Mouse (Mus musculus): ENCODE data around the gene Lsm14b. TPM values are rescaled to one million over a fixed set of nuclear protein-coding genes. Genes with fewer than 3 reads are reported as not detected.

The Lsm14b gene
- polyA plus RNA-seq (2014; fragmentation: Illumina TruSeq; extraction: RNeasy Lipid Tissue Mini Kit (QIAGEN cat#74804); ENCODE audit: low replicate concordance), result 29.3 TPM

DNA sequence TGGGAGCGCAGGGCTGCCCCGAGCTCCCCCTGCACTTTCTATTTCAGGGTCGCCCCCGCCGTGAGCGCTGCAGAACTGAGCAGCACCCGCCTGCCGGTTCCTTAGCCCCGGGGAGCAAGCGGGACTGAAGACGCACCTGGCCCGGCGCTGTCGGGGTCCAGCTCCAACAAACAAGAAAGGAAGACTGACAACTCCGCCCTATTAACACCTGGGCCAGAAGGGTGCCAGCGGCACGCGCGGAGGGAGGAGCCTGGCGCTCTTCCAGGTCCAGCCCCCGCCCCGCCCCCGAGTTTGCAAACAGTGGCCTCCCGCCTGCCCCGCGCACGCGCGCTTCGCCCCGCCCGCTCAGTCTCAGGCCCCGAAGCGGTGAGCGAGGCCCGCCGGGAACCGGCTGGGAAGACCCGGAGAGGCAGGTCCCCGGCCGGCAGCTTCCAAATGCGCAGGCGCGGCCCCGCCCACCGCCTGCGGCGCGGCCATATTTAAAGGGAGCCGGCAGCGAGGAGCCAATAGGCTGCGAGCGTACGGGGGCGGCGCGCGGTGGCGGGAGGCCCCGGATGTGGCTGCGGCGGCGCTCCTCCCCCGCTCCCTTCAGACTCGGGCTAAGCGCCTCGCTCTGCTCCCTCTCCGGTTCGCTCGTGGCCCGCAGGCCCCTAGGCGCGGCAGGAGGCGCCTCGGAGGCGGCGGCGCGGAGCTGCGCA lies at the start of gene Lsm14b:
Lsm14b (plus strand) TSS at position 587 of the 698 bp plus-strand sequence.

DNA sequence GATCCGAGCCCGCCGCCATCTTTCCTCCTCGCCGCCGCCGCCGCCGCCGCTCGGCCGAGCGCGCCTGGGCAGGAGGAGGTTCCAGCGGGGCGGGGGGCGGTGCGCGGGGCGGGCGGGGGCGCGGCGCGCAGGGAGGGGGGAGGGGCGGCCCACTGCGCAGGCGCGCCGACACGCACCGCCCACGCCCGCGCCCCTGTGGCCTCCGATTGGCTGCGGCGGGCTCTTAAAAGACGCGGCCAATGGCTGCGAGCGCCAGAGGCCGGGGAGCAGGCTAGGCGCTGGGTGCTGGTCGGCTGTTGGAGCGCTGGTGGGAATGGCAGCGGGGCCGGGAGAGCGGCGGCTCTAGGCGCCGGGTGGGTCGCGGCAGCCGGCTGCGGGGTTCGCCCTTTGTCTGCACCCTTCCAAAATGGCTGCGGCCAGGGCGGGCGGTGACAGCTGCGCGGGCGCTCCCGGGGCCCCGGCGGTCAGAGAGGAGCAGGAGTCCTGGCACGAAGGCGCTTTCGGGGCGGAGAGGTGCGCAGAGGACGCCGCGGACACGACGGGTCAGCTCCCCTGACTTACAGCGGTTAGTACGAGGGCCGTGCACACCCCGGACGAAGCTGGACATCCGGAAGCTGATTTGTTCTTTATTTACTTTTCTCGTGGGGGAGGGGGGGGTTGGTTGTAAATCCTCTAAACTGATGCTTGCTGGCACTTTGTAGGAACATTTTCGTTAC lies 48.0 kb upstream of the Lsm14b start, which contains the start of gene Taf4:
Taf4 (minus strand) TSS at position 19 of the 716 bp plus-strand sequence.

DNA sequence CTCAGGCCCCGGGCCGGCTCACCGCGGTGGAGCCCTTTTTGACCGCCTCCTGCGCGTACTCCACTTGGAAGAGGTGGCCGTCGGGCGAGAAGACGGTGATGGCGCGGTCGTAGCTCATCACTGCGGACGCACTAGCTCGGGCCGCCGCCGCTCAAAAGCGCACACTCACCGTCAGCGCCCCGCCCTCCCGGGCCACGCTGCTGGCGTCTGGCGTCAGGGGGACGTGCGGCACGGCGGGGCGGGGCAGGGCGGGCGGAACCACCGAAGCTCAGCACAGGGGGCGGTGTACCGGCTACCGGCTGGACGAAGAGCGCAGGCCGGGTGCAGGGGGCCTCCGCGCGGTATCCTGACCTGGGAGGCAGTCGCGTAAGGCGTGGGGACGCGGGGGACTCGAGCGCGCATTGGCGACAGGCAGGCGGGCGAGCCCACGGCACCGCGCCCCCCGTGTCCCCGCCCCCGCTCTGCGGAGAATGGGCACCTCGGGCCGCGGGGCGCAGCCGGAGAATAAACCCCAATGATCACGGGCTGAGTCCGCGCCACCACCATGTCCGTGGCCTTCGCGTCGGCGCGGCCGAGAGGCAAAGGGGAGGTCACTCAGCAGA lies 17.6 kb downstream of the Lsm14b start, which contains the start of the genes Psma7 and Ss18l1:
Psma7 (minus strand) TSS at position 178 of the 602 bp plus-strand sequence.
Ss18l1 (plus strand) TSS at position 254 of the 602 bp plus-strand sequence.

DNA sequence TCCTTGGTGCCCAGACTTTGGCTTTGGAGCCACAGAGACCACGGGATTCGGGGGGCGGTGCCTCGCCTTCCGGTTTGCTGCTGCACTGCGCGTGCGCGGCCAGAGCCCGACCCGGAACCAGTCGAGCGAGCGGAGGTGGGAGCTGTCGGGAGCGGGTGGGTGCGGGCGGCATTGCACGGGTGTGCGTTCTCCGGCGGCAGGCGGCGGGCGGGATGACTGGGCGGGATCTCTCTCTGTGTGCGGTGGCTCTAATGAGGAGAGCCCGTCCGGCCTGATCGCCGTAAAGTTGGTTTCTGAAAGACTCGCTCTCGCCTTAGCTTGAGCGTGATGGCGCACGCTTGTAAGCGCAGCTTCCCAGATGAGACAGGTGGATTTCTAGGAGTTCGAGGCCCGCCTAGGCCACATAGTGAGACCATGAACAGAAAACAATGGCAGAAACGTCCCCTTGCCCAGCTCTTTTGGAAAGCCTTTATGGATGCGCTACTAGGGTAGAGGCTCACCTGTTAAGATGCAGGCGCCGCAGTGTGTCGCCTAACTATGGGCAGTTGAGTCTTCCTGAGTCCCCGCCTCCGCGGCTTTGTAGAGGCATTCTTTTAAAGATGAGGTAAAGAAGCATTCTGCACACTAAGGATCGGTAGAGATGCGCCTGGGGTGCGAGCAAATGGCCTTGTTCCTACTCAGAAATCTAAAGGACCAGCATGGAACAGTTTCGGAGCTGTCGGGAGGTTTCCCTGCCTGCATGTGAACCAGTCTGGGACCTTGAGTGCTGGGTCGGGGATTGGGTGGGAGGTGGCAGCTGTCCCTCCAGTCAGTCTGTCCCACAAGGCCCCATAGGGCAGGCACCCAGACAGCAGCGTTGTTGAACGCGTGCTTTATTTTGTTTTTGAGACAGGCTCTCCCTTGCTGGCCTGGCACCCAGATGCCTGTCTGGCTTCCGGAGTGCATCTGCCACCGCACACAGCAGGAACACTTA lies 46.0 kb downstream of the Lsm14b start, which contains the start of gene Mtg2:
Mtg2 (plus strand) TSS at position 108 of the 973 bp plus-strand sequence.

Other genes with a start within 250 kb of the Lsm14b start
- 13.8 TPM for gene Taf4, start 48.3 kb upstream of the Lsm14b start, polyA plus RNA-seq (2014; fragmentation: Illumina TruSeq; extraction: RNeasy Lipid Tissue Mini Kit (QIAGEN cat#74804); ENCODE audit: low replicate concordance)
- gene Psma7, start 17.4 kb downstream of the Lsm14b start, polyA plus RNA-seq (2014; fragmentation: Illumina TruSeq; extraction: RNeasy Lipid Tissue Mini Kit (QIAGEN cat#74804); ENCODE audit: low replicate concordance), result 50.3 TPM
- gene Ss18l1, start 17.5 kb downstream of the Lsm14b start, polyA plus RNA-seq (2014; fragmentation: Illumina TruSeq; extraction: RNeasy Lipid Tissue Mini Kit (QIAGEN cat#74804); ENCODE audit: low replicate concordance), result 7.5 TPM
- 1.6 TPM for gene Mtg2, start 45.6 kb downstream of the Lsm14b start, polyA plus RNA-seq (2014; fragmentation: Illumina TruSeq; extraction: RNeasy Lipid Tissue Mini Kit (QIAGEN cat#74804); ENCODE audit: low replicate concordance)
- gene Hrh3, start 79.5 kb downstream of the Lsm14b start, polyA plus RNA-seq (2014; fragmentation: Illumina TruSeq; extraction: RNeasy Lipid Tissue Mini Kit (QIAGEN cat#74804); ENCODE audit: low replicate concordance), result not detected
- 45.5 TPM for gene Osbpl2, start 94.3 kb downstream of the Lsm14b start, polyA plus RNA-seq (2014; fragmentation: Illumina TruSeq; extraction: RNeasy Lipid Tissue Mini Kit (QIAGEN cat#74804); ENCODE audit: low replicate concordance)
- gene Adrm1, start 146.5 kb downstream of the Lsm14b start, polyA plus RNA-seq (2014; fragmentation: Illumina TruSeq; extraction: RNeasy Lipid Tissue Mini Kit (QIAGEN cat#74804); ENCODE audit: low replicate concordance), result 9.9 TPM
- 3.6 TPM for gene Lama5, start 200.9 kb downstream of the Lsm14b start, polyA plus RNA-seq (2014; fragmentation: Illumina TruSeq; extraction: RNeasy Lipid Tissue Mini Kit (QIAGEN cat#74804); ENCODE audit: low replicate concordance)
- 82.3 TPM for gene Rps21, start 232.4 kb downstream of the Lsm14b start, polyA plus RNA-seq (2014; fragmentation: Illumina TruSeq; extraction: RNeasy Lipid Tissue Mini Kit (QIAGEN cat#74804); ENCODE audit: low replicate concordance)
- gene Cables2, start 248.5 kb downstream of the Lsm14b start, polyA plus RNA-seq (2014; fragmentation: Illumina TruSeq; extraction: RNeasy Lipid Tissue Mini Kit (QIAGEN cat#74804); ENCODE audit: low replicate concordance), result 15.0 TPM